Mouse (Mus musculus): ENCODE data around the gene Rnf144a.

Gene Rnf144a

GRCm38 (mm10) chr12:26373721-26374120 is 41.3 kb downstream of the Rnf144a start:
- no peak for DNase-seq (ENCODE audit: low read depth, low spot score)

GRCm38 (mm10) chr12:26370004-26370403 is 45.0 kb downstream of the Rnf144a start:
- no peak for DNase-seq (ENCODE audit: low read depth, low spot score)

GRCm38 (mm10) chr12:26367361-26367760 is 47.7 kb downstream of the Rnf144a start:
- no peak for DNase-seq (ENCODE audit: low read depth, low spot score)

- no peak for DNase-seq (ENCODE audit: low read depth, low spot score)
These were observed 48.7 kb downstream of the Rnf144a start for GRCm38 (mm10) chr12:26366372-26366771.

- DNase-seq (ENCODE audit: low read depth, low spot score), result no peak
These were observed 49.3 kb downstream of the Rnf144a start for GRCm38 (mm10) chr12:26365531-26366315.

GRCm38 (mm10) chr12:26364822-26365221 is 50.2 kb downstream of the Rnf144a start:
- DNase-seq (ENCODE audit: low read depth, low spot score), result no peak

- no peak for DNase-seq (ENCODE audit: low read depth, low spot score)
These were observed 54.0 kb downstream of the Rnf144a start for GRCm38 (mm10) chr12:26360946-26361523.

GRCm38 (mm10) chr12:26359817-26360216 is 55.2 kb downstream of the Rnf144a start:
- DNase-seq (ENCODE audit: low read depth, low spot score), result no peak

GRCm38 (mm10) chr12:26359241-26359640 is 55.8 kb downstream of the Rnf144a start:
- DNase-seq (ENCODE audit: low read depth, low spot score), result no peak

GRCm38 (mm10) chr12:26357246-26357645 is 57.8 kb downstream of the Rnf144a start:
- DNase-seq (ENCODE audit: low read depth, low spot score), result no peak

- DNase-seq (ENCODE audit: low read depth, low spot score), result peak; percentile 11
These were observed 58.9 kb downstream of the Rnf144a start for GRCm38 (mm10) chr12:26356191-26356590.

GRCm38 (mm10) chr12:26351321-26351720 is 63.7 kb downstream of the Rnf144a start:
- DNase-seq (ENCODE audit: low read depth, low spot score), result no peak

GRCm38 (mm10) chr12:26344408-26344807 is 70.6 kb downstream of the Rnf144a start:
- DNase-seq (ENCODE audit: low read depth, low spot score), result no peak

GRCm38 (mm10) chr12:26343131-26343530 is 71.9 kb downstream of the Rnf144a start:
- no peak for DNase-seq (ENCODE audit: low read depth, low spot score)

- DNase-seq (ENCODE audit: low read depth, low spot score), result no peak
These were observed 72.4 kb downstream of the Rnf144a start for GRCm38 (mm10) chr12:26342663-26343062.

GRCm38 (mm10) chr12:26342086-26342485 is 73.0 kb downstream of the Rnf144a start:
- no peak for DNase-seq (ENCODE audit: low read depth, low spot score)

- no peak for DNase-seq (ENCODE audit: low read depth, low spot score)
These were observed 74.4 kb downstream of the Rnf144a start for GRCm38 (mm10) chr12:26340621-26341020.

GRCm38 (mm10) chr12:26339886-26340285 is 75.2 kb downstream of the Rnf144a start:
- DNase-seq (ENCODE audit: low read depth, low spot score), result no peak

GRCm38 (mm10) chr12:26339181-26339580 is 75.9 kb downstream of the Rnf144a start:
- DNase-seq (ENCODE audit: low read depth, low spot score), result no peak

GRCm38 (mm10) chr12:26333678-26334077 is 81.4 kb downstream of the Rnf144a start:
- no peak for DNase-seq (ENCODE audit: low read depth, low spot score)

GRCm38 (mm10) chr12:26331048-26331447 is 84.0 kb downstream of the Rnf144a start:
- no peak for DNase-seq (ENCODE audit: low read depth, low spot score)

GRCm38 (mm10) chr12:26329756-26330155 is 85.3 kb downstream of the Rnf144a start:
- DNase-seq (ENCODE audit: low read depth, low spot score), result no peak

- no peak for DNase-seq (ENCODE audit: low read depth, low spot score)
These were observed 85.9 kb downstream of the Rnf144a start for GRCm38 (mm10) chr12:26329031-26329675.

Data from ZHBTc4 (cell line).